Mouse (Mus musculus) bone marrow macrophage, adult 2 months (primary cell): Measurements from ENCODE around the gene Esp31. TPM values are rescaled to one million over a fixed set of nuclear protein-coding genes. Genes with fewer than 3 reads are reported as not detected.

Experiments
- H3K27ac ChIP-seq: 2 replicates; pipeline ENCODE4 v1.5.1; 2012; ENCODE audit warnings: low read depth, low read length; ENCODE audit not compliant: insufficient read depth
- H3K4me1 ChIP-seq: 2 replicates; pipeline ENCODE4 v1.6.1; 2012; ENCODE audit warnings: low read length; ENCODE audit not compliant: control insufficient read depth, insufficient read depth
- H3K4me3 ChIP-seq: 2 replicates; pipeline ENCODE4 v1.5.1; 2012; ENCODE audit warnings: mild to moderate bottlenecking, low read length, moderate library complexity; ENCODE audit not compliant: insufficient read depth
- CTCF ChIP-seq: IDR thresholded peaks from 2 replicates; pipeline ENCODE4 v1.5.1; 2012; ENCODE audit warnings: low read depth, mild to moderate bottlenecking, low read length, moderate library complexity
- POLR2A ChIP-seq: IDR thresholded peaks from 2 replicates; pipeline ENCODE4 v1.6.1; 2012; ENCODE audit warnings: mild to moderate bottlenecking, low read depth, low read length, borderline replicate concordance
- polyA plus RNA-seq: library from polyadenylated mRNA; stranded (reverse); fragments of >200 nt; gene quantifications from 2 replicates; pipeline ENCODE4 v1.2.4, GENCODE M21; 2012; ENCODE audit not compliant: missing spikeins, insufficient read depth, insufficient read length

Esp31 gene
- polyA plus RNA-seq, result not detected in 2 replicates

GRCm38 (mm10) chr17:38639147-38639546 is at the start of gene Esp31:
Gene Esp31 (plus strand): TSS chr17:38639447.
- Histone ChIP-seq H3K4me3 (no peak within 1 kb of the TSS), H3K27ac (no peak within 1 kb of the TSS), H3K4me1 (no peaks in the 10 kb centered on the region)
- no peak for TF ChIP-seq POLR2A
- no peak for TF ChIP-seq CTCF

Other genes starting within 250 kb of the Esp31 start
- not detected in 2 replicates for gene Esp36, start 219.3 kb upstream of the Esp31 start, polyA plus RNA-seq
- not detected in 2 replicates for gene Esp34, start 85.3 kb upstream of the Esp31 start, polyA plus RNA-seq